22 mouse cellular contexts compared by ENCODE assay signal in genomic region chr9:45433119-45433518, GRCm38 (mm10). TPM values are rescaled to one million over a fixed set of nuclear protein-coding genes. Genes with fewer than 3 reads are reported as not detected.
A peak's percentile ranks its signal among the peaks of the same experiment; 100 is the strongest.
DNase-seq lines count a peak whose midpoint lies in the region; ATAC-seq lines count a peak whose summit lies in the region.
"Had no signal": no experiment of that assay in that cellular context is flagged by ENCODE, and none has a peak within 500 bp of the region (broad histone marks: within the 10 kb centered on the region; RNA-seq: fewer than 3 reads in every experiment).

No protein-coding gene starts in this region.

- H3K27ac ChIP-seq in forebrain, embryonic 12.5 days, result peak overlapping the region; percentile 65; the same call in 1 of the 2 replicates
- H3K27ac ChIP-seq in forebrain, embryonic 10.5 days, result no peak overlapping the region
- peak overlapping the region; percentile 87 for H3K27ac ChIP-seq in midbrain, embryonic 13.5 days
- no peak overlapping the region for H3K27ac ChIP-seq in midbrain, embryonic 10.5 days (replicated peaks)
- H3K27ac ChIP-seq in hindbrain, embryonic 16.5 days (ENCODE audit: low read depth, low read length), result peak overlapping the region; percentile 83
- H3K27ac ChIP-seq in neural tube, embryonic 15.5 days (replicated peaks), result peak overlapping the region; percentile 86
- H3K27ac ChIP-seq: liver, embryonic 14.5 days; lung, embryonic 15.5 days; midbrain, embryonic 12.5 days had no signal

- WGBS in forebrain, embryonic 12.5 days, result 53% methylated on average over 9 of the region's 9 CpGs
- WGBS in forebrain, embryonic 10.5 days, result 86% methylated on average over 9 of the region's 9 CpGs
- WGBS in midbrain, embryonic 13.5 days, result 60% methylated on average over 9 of the region's 9 CpGs
- WGBS in midbrain, embryonic 10.5 days, result 83% methylated on average over 9 of the region's 9 CpGs
- 35% methylated on average over 9 of the region's 9 CpGs for WGBS in hindbrain, embryonic 16.5 days
- WGBS in neural tube, embryonic 15.5 days, result 24% methylated on average over 9 of the region's 9 CpGs

- peaks cover 57% of the 10 kb centered on the region for H3K4me1 ChIP-seq in forebrain, embryonic 12.5 days
- H3K4me1 ChIP-seq in forebrain, embryonic 10.5 days, result peaks cover 23% of the 10 kb centered on the region
- peaks cover 70% of the 10 kb centered on the region for H3K4me1 ChIP-seq in midbrain, embryonic 13.5 days (replicated peaks)
- H3K4me1 ChIP-seq in midbrain, embryonic 10.5 days, result peaks cover 24% of the 10 kb centered on the region
- H3K4me1 ChIP-seq in hindbrain, embryonic 16.5 days (ENCODE audit: control insufficient read depth, insufficient read depth, low read depth, low read length), result peaks cover 30% of the 10 kb centered on the region
- H3K4me1 ChIP-seq in neural tube, embryonic 15.5 days, result peaks cover 85% of the 10 kb centered on the region

- peaks cover 51% of the 10 kb centered on the region for H3K27me3 ChIP-seq in forebrain, embryonic 12.5 days
- H3K27me3 ChIP-seq in forebrain, embryonic 10.5 days (ENCODE audit: poor library complexity, severe bottlenecking), result peaks cover 63% of the 10 kb centered on the region
- H3K27me3 ChIP-seq in midbrain, embryonic 13.5 days, result peaks cover 44% of the 10 kb centered on the region
- H3K27me3 ChIP-seq in midbrain, embryonic 10.5 days (ENCODE audit: low read depth, poor library complexity, severe bottlenecking), result peaks cover 69% of the 10 kb centered on the region
- H3K27me3 ChIP-seq in hindbrain, embryonic 16.5 days (replicated peaks; ENCODE audit: control insufficient read depth, insufficient read depth, low read length), result peaks cover 16% of the 10 kb centered on the region
- peaks cover 40% of the 10 kb centered on the region for H3K27me3 ChIP-seq in neural tube, embryonic 15.5 days (replicated peaks)

- peak overlapping the region; percentile 40; the same call in 1 of the 2 replicates for H3K9ac ChIP-seq in forebrain, embryonic 12.5 days
- H3K9ac ChIP-seq in midbrain, embryonic 13.5 days (replicated peaks), result 0 out of 2 replicates have a peak overlapping the region, but pooled peaks have one; percentile 33
- H3K9ac ChIP-seq in hindbrain, embryonic 16.5 days (ENCODE audit: low read depth, low read length), result peak overlapping the region; percentile 49
- peak overlapping the region; percentile 78; the same call in 1 of the 2 replicates for H3K9ac ChIP-seq in neural tube, embryonic 15.5 days (replicated peaks)
- H3K9ac ChIP-seq: liver, embryonic 14.5 days; lung, embryonic 15.5 days; midbrain, embryonic 12.5 days had no signal

- no peaks in the 10 kb centered on the region for H3K36me3 ChIP-seq in forebrain, embryonic 12.5 days (replicated peaks)
- no peaks in the 10 kb centered on the region for H3K36me3 ChIP-seq in forebrain, embryonic 10.5 days (replicated peaks)
- no peaks in the 10 kb centered on the region for H3K36me3 ChIP-seq in midbrain, embryonic 13.5 days
- no peaks in the 10 kb centered on the region for H3K36me3 ChIP-seq in midbrain, embryonic 10.5 days
- no peaks in the 10 kb centered on the region for H3K36me3 ChIP-seq in hindbrain, embryonic 16.5 days (ENCODE audit: control insufficient read depth, insufficient read depth, low read length)
- H3K36me3 ChIP-seq in neural tube, embryonic 15.5 days, result no peaks in the 10 kb centered on the region
- H3K36me3 ChIP-seq: lung, embryonic 15.5 days; midbrain, embryonic 12.5 days had no signal

- H3K9me3 ChIP-seq in forebrain, embryonic 12.5 days, result no peaks in the 10 kb centered on the region
- H3K9me3 ChIP-seq in forebrain, embryonic 10.5 days, result no peaks in the 10 kb centered on the region
- H3K9me3 ChIP-seq in midbrain, embryonic 13.5 days, result no peaks in the 10 kb centered on the region
- no peaks in the 10 kb centered on the region for H3K9me3 ChIP-seq in midbrain, embryonic 10.5 days (replicated peaks)
- no peaks in the 10 kb centered on the region for H3K9me3 ChIP-seq in hindbrain, embryonic 16.5 days (ENCODE audit: control insufficient read depth, low read length)
- no peaks in the 10 kb centered on the region for H3K9me3 ChIP-seq in neural tube, embryonic 15.5 days (replicated peaks)
- H3K9me3 ChIP-seq: lung, embryonic 15.5 days; midbrain, embryonic 12.5 days had no signal

- no peak for ATAC-seq in forebrain, embryonic 12.5 days (ENCODE audit: low FRiP score)
- ATAC-seq in midbrain, embryonic 13.5 days, result no peak
- ATAC-seq in hindbrain, embryonic 16.5 days, result no peak
- ATAC-seq in neural tube, embryonic 15.5 days (ENCODE audit: low FRiP score), result no peak
- ATAC-seq: activated CD4-positive, CD25-positive, alpha-beta regulatory T cell, adult 4 months; Patski had no signal

- no peak overlapping the region for H3K4me3 ChIP-seq in forebrain, embryonic 12.5 days (replicated peaks)
- no peak overlapping the region for H3K4me3 ChIP-seq in forebrain, embryonic 10.5 days
- peak overlapping the region; percentile 55; the same call in 1 of the 2 replicates for H3K4me3 ChIP-seq in midbrain, embryonic 13.5 days (replicated peaks)
- no peak overlapping the region for H3K4me3 ChIP-seq in midbrain, embryonic 10.5 days
- H3K4me3 ChIP-seq in hindbrain, embryonic 16.5 days (ENCODE audit: low read length), result peak overlapping the region; percentile 66
- peak overlapping the region; percentile 59 for H3K4me3 ChIP-seq in neural tube, embryonic 15.5 days (replicated peaks)
- H3K4me3 ChIP-seq: lung, embryonic 15.5 days; midbrain, embryonic 12.5 days had no signal

- DNase-seq in forebrain, embryonic 10.5 days (ENCODE audit: extremely low spot score, low spot score), result no peak
- no peak for DNase-seq in midbrain, embryonic 10.5 days (ENCODE audit: low spot score)
- DNase-seq in right cerebral cortex, postnatal 36 days (ENCODE audit: low spot score in 2 of 2), result no peak
- DNase-seq in left cerebral cortex, postnatal 4 days, result no peak
- DNase-seq: adrenal gland, postnatal 14 days; cerebellum, adult 11-12 months; embryo, embryonic 11 days; heart, postnatal 10 days; kidney, adult 18-20 months; kidney, postnatal 14 days; lung, postnatal 4 days; thymus, adult 18-20 months had no signal

- intact Hi-C loops in left cerebral cortex, postnatal 4 days (cut with DNase I), result loop anchor here (10.0 kb wide), 1 partner anchor 262 kb away; no protein-coding TSS in a partner anchor

- peak overlapping the region; percentile 24 for H3K4me2 ChIP-seq in forebrain, embryonic 12.5 days
- H3K4me2 ChIP-seq in midbrain, embryonic 13.5 days (replicated peaks), result peak overlapping the region; percentile 78
- H3K4me2 ChIP-seq in hindbrain, embryonic 16.5 days (ENCODE audit: low read length), result peak overlapping the region; percentile 78
- H3K4me2 ChIP-seq in neural tube, embryonic 15.5 days, result peak overlapping the region; percentile 75
- H3K4me2 ChIP-seq: heart, embryonic 11.5 days; lung, embryonic 15.5 days had no signal

RNA-seq across cellular contexts. Expression of gene Dscaml1, which starts 6.7 kb away (rescaled TPM):
- 7.0 and 8.9 TPM in 2 replicates for polyA plus RNA-seq in forebrain, embryonic 12.5 days (2016; fragmentation: Nextera tagmentation; extraction: Ambion mirVana)
- 0.28 and 0.79 TPM in 2 replicates for polyA plus RNA-seq in forebrain, embryonic 10.5 days (2016; fragmentation: Nextera tagmentation; extraction: Ambion mirVana)
- 8.4 and 9.5 TPM in 2 replicates for polyA plus RNA-seq in midbrain, embryonic 13.5 days (2015; fragmentation: Nextera tagmentation; extraction: Ambion mirVana)
- 0.23 and 0.66 TPM in 2 replicates for polyA plus RNA-seq in midbrain, embryonic 10.5 days (2016; fragmentation: Nextera tagmentation; extraction: Ambion mirVana)
- polyA plus RNA-seq in hindbrain, embryonic 16.5 days (2015; fragmentation: Nextera tagmentation; extraction: Ambion mirVana), result 10.8 and 17.7 TPM in 2 replicates
- 12.4 and 16.4 TPM in 2 replicates for polyA plus RNA-seq in neural tube, embryonic 15.5 days (2015; fragmentation: Nextera tagmentation; extraction: Ambion mirVana)
- total RNA-seq in left cerebral cortex, postnatal 4 days (2021), result 10 to 100 TPM; 46.6 to 49.1 TPM
- total RNA-seq: heart, postnatal 10 days had no signal
- polyA plus RNA-seq: activated CD4-positive, CD25-positive, alpha-beta regulatory T cell, adult 4 months; liver, embryonic 14.5 days had no signal

RNA-seq across cellular contexts. Expression of gene Fxyd2, which starts 33.6 kb away (rescaled TPM):
- polyA plus RNA-seq in forebrain, embryonic 12.5 days (2016; fragmentation: Nextera tagmentation; extraction: Ambion mirVana), result 2.0 and 2.3 TPM in 2 replicates
- polyA plus RNA-seq in forebrain, embryonic 10.5 days (2016; fragmentation: Nextera tagmentation; extraction: Ambion mirVana), result 0.55 and 1.2 TPM in 2 replicates
- 3.6 and 5.5 TPM in 2 replicates for polyA plus RNA-seq in midbrain, embryonic 13.5 days (2015; fragmentation: Nextera tagmentation; extraction: Ambion mirVana)
- polyA plus RNA-seq in midbrain, embryonic 10.5 days (2016; fragmentation: Nextera tagmentation; extraction: Ambion mirVana), result 0.83 and 1.8 TPM in 2 replicates
- polyA plus RNA-seq in hindbrain, embryonic 16.5 days (2015; fragmentation: Nextera tagmentation; extraction: Ambion mirVana), result 11.7 and 15.7 TPM in 2 replicates
- polyA plus RNA-seq in neural tube, embryonic 15.5 days (2015; fragmentation: Nextera tagmentation; extraction: Ambion mirVana), result 9.8 and 13.6 TPM in 2 replicates
- total RNA-seq in left cerebral cortex, postnatal 4 days (2021), result 1 to 10 TPM; 6.7 to 7.0 TPM

Comparison
In these comparisons a context has a peak if more than half of its experiments do, and no peak if none do; other contexts are left out.
1. H3K27ac ChIP-seq: peak in forebrain, embryonic 12.5 days (single experiment), midbrain, embryonic 13.5 days (single experiment), hindbrain, embryonic 16.5 days (single experiment) and neural tube, embryonic 15.5 days (single experiment); none in forebrain, embryonic 10.5 days (single experiment) and midbrain, embryonic 10.5 days (single experiment).
2. H3K4me3 ChIP-seq: peak in midbrain, embryonic 13.5 days (single experiment), hindbrain, embryonic 16.5 days (single experiment) and neural tube, embryonic 15.5 days (single experiment); none in forebrain, embryonic 12.5 days (single experiment), forebrain, embryonic 10.5 days (single experiment) and midbrain, embryonic 10.5 days (single experiment).
3. H3K4me2 ChIP-seq: peak in every context shown above with its lines; median percentile 78 in midbrain, embryonic 13.5 days; 78 in hindbrain, embryonic 16.5 days; 75 in neural tube, embryonic 15.5 days; 24 in forebrain, embryonic 12.5 days.
4. Peak in every context shown above with its lines, with median percentiles within 50 percentile points of each other: H3K9ac ChIP-seq.